Mouse (Mus musculus) neural tube, postnatal 0 days (tissue): ENCODE results near the gene Vmn2r80. TPM values are rescaled to one million over a fixed set of nuclear protein-coding genes. Genes with fewer than 3 reads are reported as not detected.

ENCODE experiments used
- polyA plus RNA-seq: library from polyadenylated mRNA; unstranded; fragments of >200 nt; fragmentation: Nextera tagmentation; extraction: Ambion mirVana; gene quantifications from 2 replicates; pipeline ENCODE4 v1.2.1, GENCODE M21; 2015

Vmn2r80 gene
- polyA plus RNA-seq: not detected in 2 replicates

DNA sequence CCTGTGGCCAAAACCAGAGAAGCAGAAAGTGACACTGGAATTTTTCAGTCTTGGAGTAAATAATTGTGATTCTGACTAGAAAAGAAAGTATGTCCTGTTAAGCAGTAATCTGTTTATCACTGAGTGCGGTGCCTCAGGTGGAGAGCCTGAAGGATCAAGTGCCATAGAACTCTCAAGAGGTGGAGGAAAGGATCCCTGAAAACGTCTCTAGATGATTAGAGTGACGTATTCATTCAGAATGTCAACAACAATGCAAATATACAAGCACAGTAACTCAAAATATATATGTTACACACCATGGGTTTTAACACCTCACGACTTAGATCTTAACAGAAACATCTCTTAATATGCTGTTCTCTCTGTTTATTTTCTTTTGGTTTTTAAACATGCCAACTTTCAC lies at the start of gene Vmn2r80:
Gene Vmn2r80 (plus strand): TSS at position 301 of the 400 bp plus-strand sequence.

Other genes starting within 250 kb of the Vmn2r80 start
- gene Olfr1354, start 235.6 kb upstream of the Vmn2r80 start, polyA plus RNA-seq: not detected in 2 replicates
- not detected in 2 replicates for gene Olfr8, start 198.1 kb upstream of the Vmn2r80 start, polyA plus RNA-seq
- gene Olfr1353, start 185.5 kb upstream of the Vmn2r80 start, polyA plus RNA-seq: not detected in 2 replicates
- not detected in 2 replicates for gene Olfr1352, start 167.7 kb upstream of the Vmn2r80 start, polyA plus RNA-seq
- gene Olfr1351, start 136.3 kb upstream of the Vmn2r80 start, polyA plus RNA-seq: not detected in 2 replicates
- 0.21 and 0.47 TPM in 2 replicates for gene Olfr57, start 120.0 kb upstream of the Vmn2r80 start, polyA plus RNA-seq
- 26.0 and 28.5 TPM in 2 replicates for gene 2610008E11Rik, start 51.2 kb upstream of the Vmn2r80 start, polyA plus RNA-seq
- not detected in 2 replicates for gene Vmn2r81, start 98.9 kb downstream of the Vmn2r80 start, polyA plus RNA-seq
- gene Vmn2r82, start 207.8 kb downstream of the Vmn2r80 start, polyA plus RNA-seq: not detected in 2 replicates